ENCODE assay signal across 8 mouse cellular contexts in the genomic region with DNA sequence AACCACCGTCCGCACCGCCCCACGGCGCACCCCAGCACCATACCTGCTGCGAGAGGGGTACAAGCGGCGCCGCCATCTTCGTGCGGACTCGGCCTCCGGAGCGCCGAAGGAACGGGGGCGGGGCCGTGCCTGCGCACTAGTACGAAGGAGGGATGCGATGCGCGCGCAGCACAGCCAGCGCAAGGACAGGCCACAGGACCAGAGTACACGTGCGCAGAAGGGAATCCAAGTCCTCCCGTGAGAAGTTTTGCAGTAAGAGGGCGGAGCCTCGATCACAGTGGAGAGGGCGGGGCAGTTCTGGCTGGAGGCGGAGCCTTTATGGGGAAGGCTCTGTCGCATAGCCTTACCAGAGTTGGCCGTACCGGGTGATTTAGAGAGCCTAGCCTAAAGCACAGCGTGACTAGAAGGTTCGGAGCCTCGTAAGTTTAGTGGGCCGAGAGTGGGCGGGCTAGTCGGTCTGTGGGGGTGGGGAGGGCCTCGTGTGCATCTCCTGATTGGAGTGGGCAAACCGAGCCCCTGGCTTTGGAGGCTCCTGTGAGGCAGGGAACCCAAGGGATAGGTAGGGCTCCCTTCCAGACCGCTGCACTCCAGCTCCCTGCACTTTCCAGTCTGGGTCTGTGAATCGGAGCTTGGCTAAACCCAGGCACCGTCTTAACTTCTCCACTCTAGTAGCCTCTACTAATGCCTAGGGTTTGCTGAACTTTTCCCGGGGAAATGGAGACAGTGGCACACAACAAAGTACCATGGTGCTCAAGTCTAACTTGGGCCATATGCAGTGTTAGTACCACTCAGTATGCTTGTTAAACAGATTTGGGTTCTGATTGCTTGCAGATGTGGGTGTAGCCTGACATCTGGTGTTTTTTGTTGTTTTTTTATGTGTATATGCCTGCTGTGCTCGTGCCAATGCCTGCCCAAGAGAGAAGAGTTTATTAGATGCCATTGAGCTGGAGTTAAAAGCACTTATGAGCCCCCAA. TPM values are rescaled to one million over a fixed set of nuclear protein-coding genes. Genes with fewer than 3 reads are reported as not detected.
A peak's percentile ranks its signal among the peaks of the same experiment; 100 is the strongest.
DNase-seq lines count a peak whose midpoint lies in the region; ATAC-seq and TF ChIP-seq lines count a peak whose summit lies in the region.

A gene (minus strand): TSS at position 99 of the 974 bp plus-strand sequence.

- peaks cover 20% of the 10 kb centered on the region for H3K36me3 ChIP-seq in megakaryocyte, embryonic 14.5 days (replicated peaks; ENCODE audit: low read length)

- peak; percentile 99 for DNase-seq in gastrocnemius, adult 8-10 months (ENCODE audit: low spot score in 2 of 2)
- peak; percentile 94 for DNase-seq in hindlimb bud, embryonic 11.5 days (ENCODE audit: extremely low spot score, low read depth, low spot score)
- DNase-seq in left cerebral cortex, adult 8-10 months (ENCODE audit: low spot score in 2 of 2) = peak; percentile 92 to 99
- DNase-seq in right cerebral cortex, postnatal 10 days (ENCODE audit: low spot score in 2 of 2) = peak; percentile 100
- DNase-seq in urinary bladder, postnatal 25 days (ENCODE audit: low spot score) = peak; percentile 98

- H3K9me3 ChIP-seq in megakaryocyte, embryonic 14.5 days = no peaks in the 10 kb centered on the region

- H3K4me3 ChIP-seq in cortical plate, adult 2 months (ENCODE audit: insufficient read depth, low read length) = peak within 1 kb of the TSS; percentile 56
- peak within 1 kb of the TSS; percentile 96 for H3K4me3 ChIP-seq in megakaryocyte, embryonic 14.5 days (replicated peaks)

- no peaks in the 10 kb centered on the region for H3K27me3 ChIP-seq in megakaryocyte, embryonic 14.5 days (replicated peaks)

- no peak for TF ChIP-seq CTCF in cortical plate, adult 2 months (IDR thresholded peaks at IDR 0.05; ENCODE audit: extremely low read depth, insufficient read depth, low read length)

- ATAC-seq in activated CD4-positive, CD25-positive, alpha-beta regulatory T cell, adult 4 months = peak; percentile 99

- peaks cover 16% of the 10 kb centered on the region for H3K4me1 ChIP-seq in cortical plate, adult 2 months (ENCODE audit: control insufficient read depth, insufficient read depth, low read length)
- H3K4me1 ChIP-seq in megakaryocyte, embryonic 14.5 days = peaks cover 66% of the 10 kb centered on the region

- peak; percentile 73 for TF ChIP-seq POLR2A in cortical plate, adult 2 months (IDR thresholded peaks at IDR 0.05; ENCODE audit: extremely low read depth, insufficient read depth, low read length)

- no peak within 1 kb of the TSS for H3K27ac ChIP-seq in cortical plate, adult 2 months (ENCODE audit: insufficient read depth, low read length)

RNA-seq across cellular contexts. Expression of the gene that starts here (rescaled TPM):
- polyA plus RNA-seq in activated CD4-positive, CD25-positive, alpha-beta regulatory T cell, adult 4 months (2017; shearing (Covaris generic)) = 10 to 100 TPM; 43.2 to 52.4 TPM
- polyA plus RNA-seq in cortical plate, adult 2 months (2012; rRNA removed) = 71.4 and 72.9 TPM in 2 replicates
- total RNA-seq in gastrocnemius, adult 8-10 months (2022) = 10 to 100 TPM; 16.3 to 22.2 (median 20.9) TPM
- 10 to 100 TPM; 67.1 to 72.9 (median 70.8) TPM for total RNA-seq in left cerebral cortex, adult 8-10 months (2022)
- 5.9 and 8.1 TPM in 2 replicates for polyA plus RNA-seq in megakaryocyte, embryonic 14.5 days (2012; ENCODE audit: insufficient read depth, low replicate concordance)
